Mouse (Mus musculus): ENCODE results near the gene Tprkb. TPM values are rescaled to one million over a fixed set of nuclear protein-coding genes. Genes with fewer than 3 reads are reported as not detected.

Gene Tprkb
- polyA plus RNA-seq (2014; fragmentation: Illumina TruSeq; extraction: RNeasy Lipid Tissue Mini Kit (QIAGEN cat#74804); ENCODE audit: low read depth, low replicate concordance), result 17.2 TPM

GRCm38 (mm10) chr6:85911587-85911986, at the start of gene Tprkb:
TSS of gene Tprkb (plus strand) at chr6:85911865.

GRCm38 (mm10) chr6:85869006-85869405, 42.7 kb upstream of the Tprkb start, which contains the start of gene Nat8f2:
TSS of gene Nat8f2 (minus strand) at chr6:85869158.

GRCm38 (mm10) chr6:85904642-85905061, 7.0 kb upstream of the Tprkb start, which contains the start of gene Nat8f4:
TSS of gene Nat8f4 (minus strand) at chr6:85904884.

GRCm38 (mm10) chr6:85915539-85916513, 4.2 kb downstream of the Tprkb start, which contains the start of gene Nat8f1:
TSS of gene Nat8f1 (minus strand) at chr6:85915687.

GRCm38 (mm10) chr6:85961101-85962091, 49.7 kb downstream of the Tprkb start, which contains the start of gene Dusp11:
TSS of gene Dusp11 (minus strand) at chr6:85961667.

Other genes starting within 250 kb of the Tprkb start
- gene Nat8f7, start 198.7 kb upstream of the Tprkb start, polyA plus RNA-seq (2014; fragmentation: Illumina TruSeq; extraction: RNeasy Lipid Tissue Mini Kit (QIAGEN cat#74804); ENCODE audit: low read depth, low replicate concordance), result not detected
- 3.0 TPM for gene Nat8f3, start 146.1 kb upstream of the Tprkb start, polyA plus RNA-seq (2014; fragmentation: Illumina TruSeq; extraction: RNeasy Lipid Tissue Mini Kit (QIAGEN cat#74804); ENCODE audit: low read depth, low replicate concordance)
- 0.42 TPM for gene Nat8f6, start 90.9 kb upstream of the Tprkb start, polyA plus RNA-seq (2014; fragmentation: Illumina TruSeq; extraction: RNeasy Lipid Tissue Mini Kit (QIAGEN cat#74804); ENCODE audit: low read depth, low replicate concordance)
- not detected for gene Nat8f5, start 90.9 kb upstream of the Tprkb start, polyA plus RNA-seq (2014; fragmentation: Illumina TruSeq; extraction: RNeasy Lipid Tissue Mini Kit (QIAGEN cat#74804); ENCODE audit: low read depth, low replicate concordance)
- gene Nat8, start 79.8 kb upstream of the Tprkb start, polyA plus RNA-seq (2014; fragmentation: Illumina TruSeq; extraction: RNeasy Lipid Tissue Mini Kit (QIAGEN cat#74804); ENCODE audit: low read depth, low replicate concordance), result not detected
- gene Nat8f2, start 42.7 kb upstream of the Tprkb start, polyA plus RNA-seq (2014; fragmentation: Illumina TruSeq; extraction: RNeasy Lipid Tissue Mini Kit (QIAGEN cat#74804); ENCODE audit: low read depth, low replicate concordance), result 0.34 TPM
- 1.6 TPM for gene Nat8f4, start 7.0 kb upstream of the Tprkb start, polyA plus RNA-seq (2014; fragmentation: Illumina TruSeq; extraction: RNeasy Lipid Tissue Mini Kit (QIAGEN cat#74804); ENCODE audit: low read depth, low replicate concordance)
- 5.0 TPM for gene Nat8f1, start 3.8 kb downstream of the Tprkb start, polyA plus RNA-seq (2014; fragmentation: Illumina TruSeq; extraction: RNeasy Lipid Tissue Mini Kit (QIAGEN cat#74804); ENCODE audit: low read depth, low replicate concordance)
- gene Dusp11, start 49.8 kb downstream of the Tprkb start, polyA plus RNA-seq (2014; fragmentation: Illumina TruSeq; extraction: RNeasy Lipid Tissue Mini Kit (QIAGEN cat#74804); ENCODE audit: low read depth, low replicate concordance), result 73.6 TPM
- gene Figla, start 104.3 kb downstream of the Tprkb start, polyA plus RNA-seq (2014; fragmentation: Illumina TruSeq; extraction: RNeasy Lipid Tissue Mini Kit (QIAGEN cat#74804); ENCODE audit: low read depth, low replicate concordance), result not detected
- 0.10 TPM for gene Add2, start 116.8 kb downstream of the Tprkb start, polyA plus RNA-seq (2014; fragmentation: Illumina TruSeq; extraction: RNeasy Lipid Tissue Mini Kit (QIAGEN cat#74804); ENCODE audit: low read depth, low replicate concordance)

Data from heart, adult 10 weeks (tissue).